Mouse (Mus musculus) left cerebral cortex, postnatal 10 days (tissue): ENCODE measurements at regions not wholly inside any gene's neighbourhood (a gene's known extent, or its start where the extent isn't known, plus 50 kb on each side); places are given as distances from the start of the nearest gene placed in this dataset.

Experiments
- DNase-seq, 2 experiments: peaks; one replicate each; pipeline ENCODE4 v3.0.0; 2021 to 2022; ENCODE audit warnings: low spot score in 2 of 2, mixed read lengths in 1 of 2; ENCODE audit errors: extremely low spot score in 1 of 2
- intact Hi-C: fragments of 180-260 bp; cut with DNase I; formaldehyde crosslinking; loops from one replicate; pipeline ENCODE4 v1.15.1; 2025

DNA sequence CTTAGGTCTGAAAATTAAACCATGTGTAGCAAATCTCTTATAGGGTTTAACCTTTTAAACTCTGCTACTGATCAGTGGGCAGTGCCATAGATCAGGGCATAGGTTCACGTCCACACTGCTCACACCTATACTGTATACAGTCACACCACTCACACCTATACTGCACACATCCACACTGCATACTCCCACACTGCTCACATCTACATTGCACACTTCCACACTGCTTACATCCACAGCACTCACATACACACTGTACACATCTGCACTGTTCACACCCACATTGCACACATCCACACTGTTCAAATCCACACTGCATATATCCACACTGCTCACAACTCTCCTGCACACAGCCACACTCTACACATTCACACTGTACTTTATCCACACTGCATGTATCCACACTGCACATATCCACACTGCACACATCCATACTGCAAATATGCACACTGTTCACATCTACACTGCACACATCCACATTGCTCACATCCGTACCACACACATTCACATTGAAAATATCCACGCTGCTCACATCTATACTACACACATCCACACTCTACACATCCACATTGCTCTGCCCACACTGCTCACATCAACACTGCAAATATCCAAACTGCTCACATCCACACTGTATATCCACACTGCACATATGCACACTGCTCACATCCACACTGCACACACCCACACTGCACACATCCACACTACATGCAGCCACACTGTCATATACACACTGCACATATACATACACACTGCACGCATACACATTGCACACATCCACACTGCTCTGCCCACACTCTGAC, 209.7 kb upstream of the Arpp21 start:
- DNase-seq: no peak
- intact Hi-C loops: no loop called here

DNA sequence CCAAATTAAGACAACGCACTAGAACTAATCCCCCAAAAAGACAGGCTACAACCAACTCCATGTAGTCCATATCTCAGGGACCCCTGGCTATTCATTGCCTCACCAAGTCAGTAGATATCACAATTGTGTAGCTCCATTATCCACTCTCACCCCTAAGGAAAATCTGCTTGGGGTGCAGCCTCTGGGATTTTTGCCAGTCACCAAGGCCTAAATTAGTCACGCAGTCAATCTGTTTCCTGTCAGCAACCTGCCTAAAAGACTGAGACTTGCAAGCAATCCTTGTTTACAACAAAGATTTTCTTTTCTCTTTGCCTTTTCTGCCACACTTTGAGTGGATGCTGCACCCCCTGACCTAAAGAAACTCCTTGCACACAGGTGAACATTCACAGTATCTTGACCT, 208.5 kb upstream of the Arpp21 start:
- intact Hi-C loops: no loop called here

DNA sequence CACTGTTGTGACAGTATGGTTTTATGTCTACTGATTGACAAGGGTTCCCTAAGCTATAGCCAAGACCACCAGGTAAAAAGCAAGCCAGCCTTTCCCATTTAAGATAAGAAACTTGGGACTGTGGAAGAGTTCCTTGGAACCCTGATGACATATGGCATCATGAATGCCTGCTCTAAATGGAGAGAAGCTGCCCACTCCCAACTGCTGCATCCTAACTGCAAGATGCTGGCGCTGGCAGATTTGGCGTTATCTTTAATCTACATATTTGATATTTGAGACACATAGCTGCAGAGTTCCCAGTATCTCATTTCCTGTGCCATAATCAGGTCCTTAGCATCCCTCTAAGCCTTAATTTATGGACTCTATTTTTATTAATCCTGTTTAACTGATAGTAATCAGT, 200.4 kb upstream of the Arpp21 start:
- peak in 1 of 2 experiments; percentile 52 for DNase-seq
- intact Hi-C loops: no loop called here

More for the DNA sequence above, 208.5 kb upstream of the Arpp21 start:
- DNase-seq: no peak

DNA sequence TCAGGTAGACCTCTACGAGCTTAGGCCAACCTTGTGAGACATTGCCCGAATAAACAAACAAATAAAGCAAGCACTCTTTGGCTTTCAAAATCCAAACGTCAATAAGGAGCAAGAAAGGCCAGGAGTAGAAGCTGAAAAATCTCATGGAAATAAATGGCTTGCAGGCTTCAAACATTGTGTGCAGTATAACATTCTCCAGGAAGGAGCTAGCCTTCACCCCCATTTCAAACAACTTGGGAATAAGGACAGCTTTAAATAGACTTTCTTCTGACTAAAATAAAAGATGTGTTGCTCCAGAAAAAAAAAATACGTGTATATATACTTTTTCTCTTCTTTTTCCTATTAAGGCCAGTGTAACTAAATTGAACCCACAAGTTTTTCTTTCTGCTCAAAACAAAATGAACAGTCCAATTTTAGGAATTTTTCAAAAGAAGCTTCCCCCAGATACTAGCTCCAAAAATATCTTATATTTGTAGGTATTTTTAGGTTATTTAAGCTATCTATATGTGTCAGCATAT, 196.2 kb upstream of the Arpp21 start:
- intact Hi-C loops: no loop called here
- no peak for DNase-seq

DNA sequence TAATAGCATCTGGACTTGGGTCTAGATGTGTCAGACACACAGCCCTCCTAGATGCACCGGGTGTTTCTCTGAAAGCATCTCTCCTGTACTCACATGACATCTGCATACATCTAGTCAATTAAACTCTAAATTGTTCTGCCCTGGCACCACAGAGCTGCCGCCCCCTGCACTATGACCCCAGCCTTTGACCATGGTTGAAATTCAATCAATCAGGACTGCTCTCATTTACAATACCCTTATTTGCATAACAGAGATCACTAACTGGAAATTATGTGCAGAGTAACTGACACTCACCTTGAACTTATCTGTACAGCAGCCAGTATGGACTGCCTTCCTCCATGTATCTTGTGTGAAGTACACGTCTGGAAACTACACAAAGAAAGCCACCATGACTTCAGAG, 193.5 kb upstream of the Arpp21 start:
- intact Hi-C loops: no loop called here
- DNase-seq: no peak

DNA sequence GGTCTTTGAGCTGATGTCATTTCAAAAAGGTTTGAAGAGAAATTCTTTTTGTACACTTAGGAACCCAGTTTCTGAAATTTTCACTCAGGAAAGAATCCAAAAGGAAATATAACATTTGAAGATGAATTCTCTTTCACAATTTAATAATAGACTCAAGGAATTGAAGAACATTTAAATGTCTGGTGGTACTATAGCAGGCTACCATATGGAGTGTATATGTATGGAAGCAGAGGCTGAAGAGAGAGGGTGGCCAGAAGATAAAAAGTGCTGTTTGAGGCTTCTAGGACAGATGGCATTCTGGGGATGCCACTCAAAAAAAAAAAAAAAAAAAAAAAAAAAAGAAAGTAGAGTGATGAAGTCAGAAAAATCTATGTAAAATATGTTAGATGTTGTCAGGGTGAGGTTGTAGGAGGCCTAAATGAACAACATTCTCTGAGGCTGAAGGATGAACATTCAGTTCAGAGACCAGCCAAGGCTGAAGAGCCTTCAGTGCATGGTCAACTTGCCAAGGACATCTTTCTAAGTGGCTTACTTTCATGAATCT, 170.1 kb upstream of the Arpp21 start:
- peak in 1 of 2 experiments; percentile 49 for DNase-seq
- intact Hi-C loops: loop anchor here (10.0 kb wide), 1 partner anchor 141 kb away; no protein-coding TSS in a partner anchor

DNA sequence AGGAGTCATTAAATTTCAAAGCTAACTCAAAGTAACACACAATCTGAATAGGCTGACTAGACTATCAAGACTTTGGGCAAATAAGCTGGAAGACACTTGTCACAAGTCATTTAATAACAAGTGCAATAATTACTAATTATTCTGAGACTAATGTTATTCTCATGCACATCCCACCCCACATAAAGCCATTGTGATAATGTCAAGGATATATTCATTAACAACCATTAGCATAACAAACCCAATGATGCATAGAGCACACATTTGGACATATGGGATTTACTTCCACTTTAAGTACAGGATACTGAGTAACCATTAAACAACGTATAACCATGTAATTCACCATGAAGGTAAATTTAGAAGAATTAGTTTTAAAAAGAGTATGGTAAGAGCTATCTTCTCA, 135.0 kb upstream of the Arpp21 start:
- DNase-seq: no peak
- intact Hi-C loops: no loop called here

DNA sequence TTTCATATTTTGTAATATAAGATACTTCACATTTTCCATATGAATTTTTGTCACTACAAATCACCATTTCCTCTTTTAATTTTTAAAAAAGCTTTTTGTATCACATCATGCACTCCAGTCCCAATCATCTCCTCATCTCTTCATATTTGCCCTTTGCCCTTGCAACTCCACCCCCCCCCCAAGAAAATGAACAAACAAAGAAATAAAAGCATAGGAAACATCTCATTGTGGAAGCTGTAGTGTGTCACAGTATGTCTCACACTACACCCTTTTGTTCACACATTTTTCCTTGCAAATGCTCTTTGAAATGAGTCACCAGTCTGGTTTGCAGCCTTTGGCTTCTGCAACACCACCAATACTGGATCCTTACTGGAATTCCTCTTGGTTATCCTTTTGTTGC, 131.6 kb upstream of the Arpp21 start:
- no peak for DNase-seq
- intact Hi-C loops: no loop called here

DNA sequence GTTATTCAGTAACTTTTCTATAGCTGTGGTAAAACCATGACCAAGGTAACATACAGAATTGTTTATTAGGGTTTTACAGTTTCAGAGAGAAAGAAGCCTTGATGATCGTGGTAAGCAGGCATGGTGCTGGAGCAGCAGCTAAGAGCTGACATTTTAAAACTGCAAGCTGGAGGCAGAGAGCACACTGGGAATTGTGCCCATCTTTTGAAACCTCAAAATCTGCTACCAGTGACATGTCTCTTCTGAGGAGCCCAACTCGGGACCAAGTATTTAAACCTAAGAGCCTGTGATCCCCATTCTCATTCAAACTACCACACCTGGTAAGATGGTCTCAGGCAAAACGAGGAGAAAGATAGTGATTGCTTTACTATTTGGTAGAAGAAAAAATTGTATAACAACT, 125.6 kb upstream of the Arpp21 start:
- intact Hi-C loops: no loop called here

DNA sequence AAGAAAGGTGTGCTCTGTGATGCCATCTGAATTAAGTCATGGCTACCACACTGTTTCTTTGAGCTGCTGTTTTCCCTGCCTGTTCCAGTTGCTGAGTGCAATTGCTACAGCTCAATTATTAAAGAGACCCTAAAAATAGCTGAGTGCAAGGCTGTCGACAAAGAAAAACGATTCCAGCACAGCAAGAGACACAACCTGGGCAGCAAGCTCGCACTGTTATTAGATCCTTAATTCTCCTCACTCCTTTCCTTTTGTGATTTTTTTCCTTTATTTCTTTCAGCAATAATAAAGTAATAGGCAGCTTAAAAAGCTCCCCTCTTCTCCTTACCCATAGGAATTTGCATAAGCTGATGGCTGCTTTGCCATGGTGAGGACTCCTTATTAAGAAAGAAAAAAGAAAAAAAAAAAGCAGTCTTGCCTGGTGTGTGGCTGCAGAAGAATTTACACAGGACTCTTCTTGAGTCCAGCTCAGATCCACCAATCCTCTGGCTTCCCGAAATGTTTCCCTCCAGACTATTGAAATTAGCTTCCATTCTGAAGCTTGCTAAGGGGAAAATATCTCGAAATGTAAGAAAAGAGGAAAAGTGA, 123.1 kb upstream of the Arpp21 start:
- DNase-seq: no peak
- intact Hi-C loops: no loop called here

More for the DNA sequence above, 125.6 kb upstream of the Arpp21 start:
- DNase-seq: no peak

DNA sequence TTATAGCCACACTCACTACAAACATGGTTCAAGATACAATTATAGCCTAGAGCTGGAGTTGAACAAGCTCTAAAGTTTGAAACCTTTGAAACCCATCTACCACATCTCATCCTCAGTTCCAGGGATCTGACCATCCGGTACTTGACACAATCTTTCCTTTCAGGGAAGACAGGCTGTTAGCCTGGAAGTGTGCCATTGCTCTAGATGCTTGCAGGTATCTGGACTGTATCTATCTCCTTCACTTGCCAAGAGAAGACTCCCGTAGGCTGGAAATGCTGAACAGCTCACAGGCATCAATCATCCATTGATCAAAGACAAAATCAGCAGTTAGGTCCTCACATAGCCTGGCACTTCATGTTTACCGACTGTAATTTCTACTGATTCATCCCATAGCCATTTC, 117.5 kb upstream of the Arpp21 start:
- intact Hi-C loops: no loop called here
- no peak for DNase-seq

DNA sequence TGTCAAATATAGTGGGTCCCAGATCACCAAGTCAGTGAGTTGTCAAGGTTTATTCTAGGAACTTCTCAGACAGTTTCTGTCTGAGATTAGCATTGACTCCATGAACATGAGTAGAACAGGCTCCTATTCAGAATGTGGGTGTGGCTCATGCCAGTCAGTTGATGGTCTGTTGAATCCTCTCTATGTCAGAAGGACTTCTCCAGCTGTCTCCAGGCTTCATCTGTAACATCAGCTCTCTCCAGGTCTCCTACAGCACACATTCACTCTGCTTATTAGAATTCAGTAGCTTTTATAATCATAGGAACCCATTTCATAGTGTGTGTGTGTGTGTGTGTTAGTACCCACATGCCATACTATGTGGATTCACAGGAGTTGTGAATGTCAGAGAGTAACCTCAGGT, 113.2 kb upstream of the Arpp21 start:
- DNase-seq: no peak

DNA sequence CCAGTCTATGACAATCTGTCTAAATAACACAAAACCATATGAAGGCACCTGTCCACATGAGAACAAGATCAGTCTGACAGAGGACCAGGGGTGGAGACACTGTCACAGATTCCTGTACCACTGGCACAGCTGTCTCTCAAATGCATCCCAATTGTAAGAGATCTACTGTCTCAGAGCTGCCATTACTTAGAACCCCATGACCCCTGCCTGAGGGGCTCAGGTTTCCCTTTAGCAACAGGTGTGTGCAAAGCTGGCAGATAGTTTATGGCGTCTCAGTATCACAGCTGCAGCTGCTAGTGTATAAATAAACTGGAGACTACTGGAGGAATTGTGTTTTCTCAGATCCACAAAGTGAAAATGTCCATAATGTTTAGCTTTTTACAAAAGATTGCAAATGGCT, 109.1 kb upstream of the Arpp21 start:
- intact Hi-C loops: no loop called here
- no peak for DNase-seq

More for the DNA sequence above, 113.2 kb upstream of the Arpp21 start:
- intact Hi-C loops: no loop called here

DNA sequence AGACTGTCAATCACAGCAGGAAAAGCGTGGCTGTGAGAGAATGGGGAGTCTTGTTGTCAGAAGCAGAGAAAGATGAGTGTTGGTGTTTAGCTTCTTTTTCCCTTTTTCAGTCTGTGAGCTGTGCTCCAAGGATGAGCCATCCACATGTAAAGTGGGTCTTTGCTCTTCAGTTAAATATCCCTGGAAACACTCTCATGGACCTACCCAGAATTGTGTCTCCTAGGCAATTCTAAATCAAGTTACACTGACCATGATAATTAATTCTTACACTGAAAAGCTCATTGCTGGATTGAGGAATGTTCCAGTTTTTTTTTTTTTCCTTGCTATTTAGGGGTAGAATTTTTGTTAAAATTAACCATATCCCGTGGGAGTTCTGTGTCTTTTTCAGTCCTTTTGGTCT, 104.6 kb upstream of the Arpp21 start:
- intact Hi-C loops: no loop called here

DNA sequence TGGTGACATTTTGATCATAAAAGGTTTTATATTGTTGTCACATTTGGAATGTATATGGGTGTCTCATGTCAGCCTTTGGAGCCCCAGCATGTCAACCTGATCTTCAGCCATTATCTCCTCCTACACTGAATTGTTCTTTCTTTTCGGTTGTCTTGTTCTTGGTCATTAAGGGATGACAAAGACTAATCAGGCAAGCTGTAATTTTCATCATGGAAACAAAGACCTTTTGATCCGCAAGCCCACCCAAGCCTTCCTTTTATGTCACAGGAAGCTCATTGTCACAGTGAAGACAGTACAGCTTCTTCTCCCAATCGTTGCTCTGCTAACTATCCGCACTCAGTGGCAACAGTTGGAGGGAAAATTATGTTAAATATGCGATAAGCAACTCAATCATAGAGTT, 84.3 kb upstream of the Arpp21 start:
- DNase-seq: no peak
- intact Hi-C loops: no loop called here

More for the DNA sequence above, 104.6 kb upstream of the Arpp21 start:
- DNase-seq: peak in 1 of 2 experiments; percentile 24

DNA sequence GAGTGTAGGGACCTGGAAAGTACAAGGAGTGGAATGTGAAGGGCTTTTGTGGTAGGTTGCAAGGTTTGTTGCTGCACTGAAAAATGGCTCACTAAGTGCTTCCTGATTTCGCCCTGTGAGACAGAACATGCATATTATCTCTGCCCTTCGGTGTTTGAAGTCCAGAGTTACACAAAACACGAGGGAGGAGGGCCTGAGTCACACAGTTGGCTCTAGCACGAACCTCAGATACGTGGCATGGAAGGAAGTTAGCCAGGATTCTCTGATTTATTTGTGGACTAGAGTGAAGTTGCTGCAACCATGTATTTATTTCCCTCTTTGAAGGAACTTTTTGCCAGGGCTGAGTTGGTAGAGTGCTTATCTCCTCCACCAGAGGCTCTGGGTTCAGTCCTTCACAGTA, 73.2 kb upstream of the Arpp21 start:
- intact Hi-C loops: no loop called here
- no peak for DNase-seq

DNA sequence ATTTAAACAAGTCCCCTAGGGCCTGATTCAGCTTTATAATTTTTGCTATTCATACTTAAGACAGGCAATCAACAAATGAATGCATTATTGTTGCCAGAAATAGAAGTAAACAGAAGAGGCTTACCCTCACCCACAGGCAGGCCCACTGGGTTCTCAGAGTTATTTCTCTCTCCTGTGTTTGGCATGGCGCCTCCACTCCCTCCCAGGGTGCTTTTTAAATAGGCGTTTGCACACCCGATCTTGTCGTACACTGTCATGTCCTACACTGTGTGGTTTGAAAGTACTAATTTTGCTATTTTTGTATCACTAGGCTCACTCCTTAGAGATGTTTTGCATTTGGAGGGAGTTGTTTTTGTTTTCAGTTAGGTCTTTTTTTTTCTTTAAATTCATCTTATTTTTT, 72.1 kb upstream of the Arpp21 start:
- DNase-seq: no peak
- intact Hi-C loops: no loop called here

DNA sequence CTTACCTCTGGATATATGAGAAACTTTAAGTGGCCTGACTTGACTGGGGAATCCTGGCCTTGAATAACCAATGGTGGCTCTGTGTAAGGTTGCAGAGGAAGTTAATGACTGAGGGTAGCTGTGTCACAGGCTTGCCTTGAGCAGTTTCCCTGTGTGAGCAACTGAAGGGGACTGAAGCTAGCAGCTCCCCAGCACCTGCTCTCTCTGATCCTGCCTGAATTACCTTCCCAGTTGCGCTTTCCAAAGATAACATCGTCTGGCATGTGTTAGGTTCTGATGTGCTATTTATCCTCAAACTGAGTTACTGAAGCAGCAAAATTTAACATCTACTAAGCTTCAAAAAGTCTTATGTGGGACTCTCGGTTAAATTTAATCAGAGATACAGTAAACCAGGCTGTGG, 56.1 kb upstream of the Arpp21 start:
- no peak for DNase-seq
- intact Hi-C loops: no loop called here
